Mouse (Mus musculus) lung, postnatal 0 days (tissue): Measurements from ENCODE around the gene Pbrm1.

Experiments used
- CTCF ChIP-seq: IDR thresholded peaks from 2 replicates; pipeline ENCODE4 v1.5.1; 2016; ENCODE audit warnings: antibody characterized with exemption, mild to moderate bottlenecking
- EP300 ChIP-seq: IDR thresholded peaks from 2 replicates; pipeline ENCODE4 v1.6.1; 2016; ENCODE audit warnings: antibody characterized with exemption, mild to moderate bottlenecking, control low read depth

GRCm38 (mm10) chr14:31132031-31132430, 113.1 kb downstream of the Pbrm1 start:
- TF ChIP-seq CTCF, result no peak
- peak; percentile 34; the same call in 1 of the 2 replicates for TF ChIP-seq EP300
